Mouse (Mus musculus): ENCODE data around the gene Adgrf3. TPM values are rescaled to one million over a fixed set of nuclear protein-coding genes. Genes with fewer than 3 reads are reported as not detected.

Adgrf3 gene
- total and polyA plus RNA-seq, 3 experiments, result 1.0 to 2.3 (median 2.2) TPM

DNA sequence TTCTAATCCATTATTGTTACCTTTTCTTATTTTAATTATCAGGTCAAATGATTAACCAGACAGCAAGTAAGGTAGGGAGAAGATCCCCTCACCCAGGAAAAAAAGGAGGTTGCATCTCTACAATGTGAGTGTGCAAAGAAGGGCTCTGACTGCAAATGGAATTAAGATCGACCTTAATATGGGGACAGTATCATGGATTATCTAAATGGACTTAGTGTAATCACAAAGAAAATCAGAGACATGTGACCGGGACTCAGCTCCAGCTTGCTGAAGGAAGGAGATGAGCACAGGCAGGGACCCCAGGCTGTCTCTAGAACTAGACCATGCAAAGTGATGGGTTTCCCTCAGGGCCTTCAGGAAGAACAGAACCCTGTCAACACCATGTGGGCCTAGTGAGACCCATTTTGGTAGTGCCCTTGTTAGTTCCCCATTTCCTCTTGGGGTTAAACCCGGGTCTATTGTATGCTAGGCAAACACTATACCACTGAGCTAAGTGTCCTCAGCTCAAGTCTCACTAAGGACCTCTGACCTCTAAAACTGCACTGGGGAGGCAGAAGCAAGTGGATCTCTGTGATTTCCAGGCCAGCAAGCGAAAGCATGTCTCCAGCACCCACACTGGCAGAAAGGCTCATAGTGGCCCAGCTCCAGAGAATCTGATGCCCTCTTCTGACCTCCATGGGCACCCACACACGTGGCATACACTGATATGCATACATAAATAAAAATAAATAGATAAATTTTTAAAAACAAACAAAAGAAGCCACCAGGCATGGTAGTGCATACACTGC is 57.2 kb downstream of the Adgrf3 start:
- H3K27me3 ChIP-seq (replicated peaks), result no peaks in the 10 kb centered on the region
- in situ Hi-C loops (cut with MboI; ENCODE audit: low pct_ligation_motif_present, low pct_unique_long_range_greater_than_20kb, low sequenced_read_pairs) (no loop called here), dilution Hi-C loops (cut with MboI; ENCODE audit: extremely low pct_ligation_motif_present, extremely low pct_unique_long_range_greater_than_20kb, low sequenced_read_pairs) (no loop called here)
- no peak for TF ChIP-seq CHD2 (IDR thresholded peaks at IDR 0.05; ENCODE audit: low read length)
- no peak for TF ChIP-seq RAD21 (IDR thresholded peaks at IDR 0.05; ENCODE audit: low read depth, low read length)
- TF ChIP-seq SMC3 (IDR thresholded peaks at IDR 0.05; ENCODE audit: low read depth, low read length), result no peak
- H3K36me3 ChIP-seq (replicated peaks in 1 of 2; ENCODE audit: control insufficient read depth in 1 of 2, insufficient read depth in 1 of 2, low read length in 1 of 2), result peaks cover 23 to 50% of the 10 kb centered on the region in 2 experiments
- no peak overlapping the region for H3K4me2 ChIP-seq (ENCODE audit: insufficient read depth, low read depth, poor library complexity, severe bottlenecking)
- H3K9ac ChIP-seq (ENCODE audit: insufficient read depth, low read depth), result no peak overlapping the region
- peaks cover 2 to 32% of the 10 kb centered on the region in 2 experiments; a peak in 3 of 4 replicates for H3K4me1 ChIP-seq (ENCODE audit: control insufficient read depth in 1 of 2, insufficient read depth in 2 of 2)
- DNase-seq (ENCODE audit: extremely low read depth), result peak; percentile 18
- no peak overlapping the region for H3K4me3 ChIP-seq (replicated peaks in 1 of 3; ENCODE audit: low read depth in 2 of 3, low read length in 2 of 3, poor library complexity in 1 of 3)
- peaks cover 7% of the 10 kb centered on the region; the same call in 1 of the 2 replicates for H3K79me2 ChIP-seq (replicated peaks; ENCODE audit: control insufficient read depth, extremely low read depth, insufficient read depth, poor library complexity, severe bottlenecking)
- H3K9me3 ChIP-seq (replicated peaks; ENCODE audit: low read length), result no peaks in the 10 kb centered on the region
- H3K27ac ChIP-seq (ENCODE audit: insufficient read depth, low read depth), result no peak overlapping the region

DNA sequence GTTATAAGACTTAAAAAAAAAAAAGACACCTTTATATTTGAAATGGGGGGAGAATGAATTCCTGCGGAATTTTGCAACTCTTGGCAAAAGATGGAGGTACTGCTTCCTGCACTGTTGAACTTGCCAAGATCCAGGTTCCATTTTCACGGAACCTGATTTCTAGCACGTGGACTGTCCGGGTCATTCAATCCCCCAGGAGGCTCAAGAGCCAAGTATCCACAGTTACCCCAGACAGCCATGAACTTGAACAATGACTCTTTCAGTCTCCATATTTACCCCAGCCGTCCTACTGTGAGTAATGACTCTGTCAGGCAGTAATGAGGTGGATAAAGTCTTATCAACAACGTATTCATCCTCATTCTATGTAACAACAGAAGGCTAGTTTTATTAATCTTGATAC is 59.0 kb downstream of the Adgrf3 start:
- TF ChIP-seq HCFC1 (IDR thresholded peaks at IDR 0.05; ENCODE audit: low read depth, low read length) (no peak), EP300 (IDR thresholded peaks at IDR 0.05; ENCODE audit: low read length) (no peak), ZC3H11A (IDR thresholded peaks at IDR 0.05; ENCODE audit: low read depth, low read length) (no peak), USF1 (IDR thresholded peaks at IDR 0.05; ENCODE audit: low read depth, low read length) (no peak), JUN (IDR thresholded peaks at IDR 0.05; ENCODE audit: insufficient read depth, low read depth, low read length) (no peak), ZMIZ1 (IDR thresholded peaks at IDR 0.05; ENCODE audit: low read depth, low read length) (no peak), UBTF (IDR thresholded peaks at IDR 0.05; ENCODE audit: low read depth, low read length) (no peak), KAT2A (IDR thresholded peaks at IDR 0.05; ENCODE audit: insufficient replicate concordance, low read length) (no peak), ZKSCAN1 (IDR thresholded peaks at IDR 0.05; ENCODE audit: borderline replicate concordance, low read depth, low read length) (no peak), TCF12 (IDR thresholded peaks at IDR 0.05; ENCODE audit: low read depth, low read length) (no peak), IRF4 (IDR thresholded peaks at IDR 0.05; ENCODE audit: low read depth, low read length) (no peak), MEF2A (IDR thresholded peaks at IDR 0.05; ENCODE audit: borderline replicate concordance, low read depth, low read length) (no peak), JUND (conservative IDR thresholded peaks at IDR 0.05; ENCODE audit: low read depth, low read length) (no peak), CHD1 (IDR thresholded peaks at IDR 0.05; ENCODE audit: low read depth, low read length) (no peak), MAFK (IDR thresholded peaks at IDR 0.05; ENCODE audit: insufficient replicate concordance, low read length) (no peak), GABPA (IDR thresholded peaks at IDR 0.05; ENCODE audit: insufficient replicate concordance, low read depth, low read length) (no peak), SMC3 (IDR thresholded peaks at IDR 0.05; ENCODE audit: low read depth, low read length) (no peak), TBP (conservative IDR thresholded peaks at IDR 0.05; ENCODE audit: low read depth, low read length) (no peak), CTCF (conservative IDR thresholded peaks at IDR 0.05 in 1 of 2, IDR thresholded peaks at IDR 0.05 in 1 of 2; ENCODE audit: low read depth in 2 of 2, low read length in 2 of 2) (no peak), SIN3A (IDR thresholded peaks at IDR 0.05; ENCODE audit: low read length) (no peak)
- no peaks in the 10 kb centered on the region for H3K9me3 ChIP-seq (replicated peaks; ENCODE audit: low read length)
- no peak for DNase-seq (ENCODE audit: extremely low read depth)
- peaks cover 31 to 68% of the 10 kb centered on the region in 2 experiments for H3K36me3 ChIP-seq (replicated peaks in 1 of 2; ENCODE audit: control insufficient read depth in 1 of 2, insufficient read depth in 1 of 2, low read length in 1 of 2)
- in situ Hi-C loops (cut with MboI; ENCODE audit: low pct_ligation_motif_present, low pct_unique_long_range_greater_than_20kb, low sequenced_read_pairs) (no loop called here), dilution Hi-C loops (cut with MboI; ENCODE audit: extremely low pct_ligation_motif_present, extremely low pct_unique_long_range_greater_than_20kb, low sequenced_read_pairs) (no loop called here)
- H3K79me2 ChIP-seq (replicated peaks; ENCODE audit: control insufficient read depth, extremely low read depth, insufficient read depth, poor library complexity, severe bottlenecking), result peaks cover 5% of the 10 kb centered on the region; the same call in 1 of the 2 replicates
- peaks cover 0 to 26% of the 10 kb centered on the region in 2 experiments; a peak in 3 of 4 replicates for H3K4me1 ChIP-seq (ENCODE audit: control insufficient read depth in 1 of 2, insufficient read depth in 2 of 2)
- no peak overlapping the region for H3K4me2 ChIP-seq (ENCODE audit: insufficient read depth, low read depth, poor library complexity, severe bottlenecking)
- H3K27me3 ChIP-seq (replicated peaks), result no peaks in the 10 kb centered on the region
- H3K27ac ChIP-seq (ENCODE audit: insufficient read depth, low read depth), result no peak overlapping the region
- no peak overlapping the region for H3K4me3 ChIP-seq (replicated peaks in 1 of 3; ENCODE audit: low read depth in 2 of 3, low read length in 2 of 3, poor library complexity in 1 of 3)
- H3K9ac ChIP-seq (ENCODE audit: insufficient read depth, low read depth), result no peak overlapping the region
